Mouse (Mus musculus) hindlimb bud, embryonic 11.5 days (tissue): ENCODE results near the gene Nup43.

ENCODE experiments used
- DNase-seq: peaks from one replicate; pipeline ENCODE4 v3.0.0-alpha.2; 2012; ENCODE audit warnings: low read depth, low spot score; ENCODE audit errors: extremely low spot score

Gene Nup43

GRCm38 (mm10) chr10:7681343-7682025 is 14.2 kb downstream of the Nup43 start:
- no peak for DNase-seq

GRCm38 (mm10) chr10:7682249-7682648 is 14.9 kb downstream of the Nup43 start:
- DNase-seq = no peak

- DNase-seq = no peak
Measured at GRCm38 (mm10) chr10:7686902-7687301, 19.6 kb downstream of the Nup43 start.

- DNase-seq = no peak
Measured at GRCm38 (mm10) chr10:7695286-7695685, 28.0 kb downstream of the Nup43 start.

GRCm38 (mm10) chr10:7700120-7700519 is 32.8 kb downstream of the Nup43 start:
- no peak for DNase-seq

- DNase-seq = no peak
Measured at GRCm38 (mm10) chr10:7702586-7702985, 35.3 kb downstream of the Nup43 start.

- no peak for DNase-seq
Measured at GRCm38 (mm10) chr10:7710121-7710520, 42.8 kb downstream of the Nup43 start.

GRCm38 (mm10) chr10:7712506-7712905 is 45.2 kb downstream of the Nup43 start:
- no peak for DNase-seq

GRCm38 (mm10) chr10:7715056-7715455 is 47.8 kb downstream of the Nup43 start:
- no peak for DNase-seq

GRCm38 (mm10) chr10:7725751-7726500 is 58.6 kb downstream of the Nup43 start, which contains the start of gene Katna1:
Gene Katna1 (plus strand): TSS chr10:7726000.
- DNase-seq = peak; percentile 79

GRCm38 (mm10) chr10:7726501-7726812 is 59.2 kb downstream of the Nup43 start:
- DNase-seq = no peak

GRCm38 (mm10) chr10:7727011-7727410 is 59.7 kb downstream of the Nup43 start:
- no peak for DNase-seq
